Mouse (Mus musculus): ENCODE results near the gene Olfr1079.
"Not testable (repeated sequence)": the region's sequence is repeated elsewhere in the genome, so short reads cannot be mapped to it uniquely, and the experiment has no call there.

Olfr1079 gene

GRCm38 (mm10) chr2:86542380-86542779 lies at the start of gene Olfr1079:
TSS of gene Olfr1079 (minus strand) at chr2:86542480.
- in situ Hi-C loops (cut with MboI, MseI): no loop called here

GRCm38 (mm10) chr2:86558135-86558534 lies 15.9 kb upstream of the Olfr1079 start, which contains the start of gene Olfr1080:
TSS of gene Olfr1080 (minus strand) at chr2:86558235.
- in situ Hi-C loops (cut with MboI, MseI): not testable (repeated sequence)

DNA sequence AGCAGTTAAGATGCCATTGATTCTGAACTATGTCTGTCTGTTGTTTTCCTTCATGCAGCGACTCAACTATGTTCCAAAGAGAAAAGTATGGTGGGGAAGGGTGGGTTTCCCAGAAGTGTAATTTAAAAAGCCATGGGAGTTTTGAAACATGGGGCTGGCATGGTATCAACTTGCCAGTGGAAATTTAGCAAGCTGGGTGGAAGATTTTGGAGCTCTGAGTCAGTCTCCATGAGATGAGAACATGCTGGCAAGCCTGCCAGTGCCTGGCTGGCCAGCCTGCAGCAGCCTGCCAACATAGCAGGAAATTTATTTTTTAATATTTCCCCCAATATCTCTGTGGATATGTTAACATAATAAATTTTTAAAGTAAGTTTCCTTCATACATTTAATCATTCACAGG lies 11.3 kb downstream of the Olfr1079 start:
- in situ Hi-C loops (cut with MboI, MseI): no loop called here

DNA sequence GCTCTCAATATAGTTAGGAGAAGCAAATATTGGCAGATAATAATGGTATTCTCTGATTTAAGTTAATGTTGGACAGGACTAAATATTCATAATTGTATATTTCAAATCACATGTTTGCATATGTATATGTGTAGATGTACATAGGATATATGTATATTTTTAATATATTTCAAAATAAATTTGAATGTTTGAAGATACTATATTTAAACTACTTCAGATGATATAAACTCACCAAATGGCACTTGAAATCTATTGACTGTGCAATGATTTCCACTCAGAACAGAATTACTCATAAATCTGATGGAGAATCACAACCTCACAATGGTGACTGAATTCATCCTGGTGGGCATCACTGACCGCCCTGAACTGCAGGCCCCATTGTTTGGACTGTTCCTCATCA lies 34.1 kb downstream of the Olfr1079 start, which contains the start of gene Olfr1076:
TSS of gene Olfr1076 (plus strand) at position 301 of the 400 bp plus-strand sequence.
- in situ Hi-C loops (cut with MboI, MseI): no loop called here

DNA sequence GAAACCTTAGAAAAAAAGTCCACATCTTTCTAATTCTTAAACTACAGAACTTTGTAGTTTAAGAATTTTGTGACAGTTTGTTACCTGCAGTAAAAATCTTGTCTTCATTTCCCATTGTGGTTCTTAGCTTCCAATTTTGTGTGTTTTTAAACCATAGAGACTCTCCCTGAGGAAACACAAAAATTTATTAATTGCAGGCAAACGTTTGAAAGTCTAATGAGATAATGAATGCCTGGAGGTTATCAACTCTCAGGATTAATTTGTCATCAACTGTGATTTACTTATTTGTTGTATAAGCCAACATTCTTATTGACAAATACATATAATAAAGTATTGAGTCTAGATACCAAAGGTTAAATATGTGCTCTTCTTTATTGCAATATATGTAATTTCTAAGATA lies 55.0 kb downstream of the Olfr1079 start, which contains the start of gene Olfr228:
TSS of gene Olfr228 (minus strand) at position 101 of the 400 bp plus-strand sequence.
- in situ Hi-C loops (cut with MboI, MseI): loop anchor here (10.0 kb wide), 1 partner anchor 1498 kb away; no protein-coding TSS in a partner anchor

Measured in T-helper 2 cell (primary cell).